Mouse (Mus musculus) 3134 (cell line): Measurements from ENCODE around the gene Tenm4.

Source experiments
- DNase-seq: peaks from one replicate; pipeline ENCODE4 v3.0.0-alpha.2; 2011; ENCODE audit warnings: low spot score; ENCODE audit not compliant: insufficient read length; ENCODE audit errors: extremely low read depth

Tenm4 gene

DNA sequence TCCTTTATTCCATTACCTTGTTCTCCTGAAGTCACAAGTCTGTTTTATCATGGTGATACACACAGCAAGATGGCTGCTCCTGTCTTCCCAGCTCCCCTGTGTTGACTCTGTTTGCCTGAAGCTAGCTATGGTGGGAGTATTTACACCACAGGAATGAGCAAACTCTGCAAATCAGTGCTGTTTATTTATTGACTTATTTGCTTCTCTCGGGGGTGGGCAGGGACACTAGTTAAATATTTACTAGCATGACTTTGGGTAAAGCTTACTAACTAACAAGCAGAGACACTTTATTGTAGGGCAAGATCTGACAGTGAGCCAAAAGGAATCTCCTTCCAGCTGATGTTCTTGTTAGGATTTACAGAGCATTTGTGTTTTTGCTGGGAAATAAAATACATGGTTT, 160.1 kb downstream of the Tenm4 start:
- no peak for DNase-seq

DNA sequence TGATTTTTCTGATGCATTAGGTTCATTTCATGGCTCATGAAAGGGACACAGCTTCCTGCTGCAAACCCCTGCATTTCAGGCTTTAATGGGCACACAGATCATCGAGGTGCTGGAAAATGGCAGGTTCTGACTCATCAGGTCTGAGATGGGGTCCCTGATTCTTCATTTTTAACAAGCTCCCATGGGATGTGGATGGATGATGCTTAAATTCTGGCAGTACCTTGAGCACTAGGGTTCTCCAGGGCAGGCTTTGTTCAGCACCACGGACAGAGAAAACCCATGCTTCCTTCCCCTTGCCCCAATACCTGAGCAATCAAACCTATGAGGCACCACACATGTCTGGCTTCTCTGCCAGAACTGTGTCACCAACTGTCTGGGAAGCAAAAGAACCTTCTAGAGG, 163.3 kb downstream of the Tenm4 start:
- DNase-seq: no peak

DNA sequence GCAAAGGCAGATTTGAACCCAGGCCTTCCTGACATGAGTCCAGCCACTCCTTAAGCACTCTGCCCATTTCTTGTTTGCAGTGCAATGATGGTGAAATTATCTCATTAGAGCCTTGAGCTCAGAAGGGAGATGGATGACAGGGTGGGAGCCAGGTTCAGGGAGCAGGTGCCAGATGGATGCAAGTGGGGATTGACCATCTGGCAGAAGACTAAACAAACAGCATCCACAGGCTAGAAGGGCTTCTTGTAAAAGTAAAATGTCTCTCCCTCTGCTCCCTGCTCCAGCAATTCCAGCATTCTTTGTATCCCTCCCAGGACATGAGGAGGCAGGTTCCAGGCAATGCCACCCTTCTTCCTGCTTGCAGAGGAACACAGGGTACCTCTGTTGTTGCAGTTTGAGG, 165.3 kb downstream of the Tenm4 start:
- no peak for DNase-seq

DNA sequence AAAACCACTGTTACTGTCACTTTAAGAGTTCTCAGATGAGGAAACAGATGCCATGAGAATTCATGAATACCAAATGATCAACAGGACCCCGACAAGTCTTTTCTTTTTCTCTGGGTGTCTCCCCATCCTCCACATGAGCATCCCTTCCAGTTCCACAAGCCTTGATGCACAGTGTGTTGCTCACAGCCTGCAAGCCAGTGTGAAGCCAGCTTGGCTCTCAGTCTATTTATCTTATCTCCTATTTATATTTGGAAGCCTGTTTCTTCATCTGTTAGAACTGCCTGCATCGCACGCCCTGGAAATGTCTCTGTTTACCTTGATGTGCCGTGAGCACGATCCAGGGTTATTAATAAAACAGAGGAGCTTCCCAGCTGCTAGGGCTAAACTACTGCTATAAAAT, 169.8 kb downstream of the Tenm4 start:
- no peak for DNase-seq

DNA sequence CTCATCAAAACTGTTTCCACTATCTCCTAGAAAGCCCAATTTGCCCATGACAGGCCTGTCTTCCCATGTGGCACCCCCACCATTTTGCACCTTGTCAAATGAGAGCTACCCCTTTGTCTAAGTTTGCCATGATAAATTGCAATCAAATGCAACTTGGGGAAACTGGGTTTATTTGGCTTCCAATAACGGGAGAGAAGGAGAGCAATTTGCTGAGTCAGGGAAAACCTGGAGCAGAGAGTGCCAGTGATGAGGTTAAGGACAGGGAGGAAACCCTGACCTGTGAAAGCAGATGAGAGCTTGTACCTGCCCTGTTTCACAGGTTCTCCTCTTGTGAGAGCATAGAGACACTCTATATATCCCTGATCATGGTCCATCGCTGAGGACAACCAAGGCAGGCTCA, 170.4 kb downstream of the Tenm4 start:
- DNase-seq: no peak

DNA sequence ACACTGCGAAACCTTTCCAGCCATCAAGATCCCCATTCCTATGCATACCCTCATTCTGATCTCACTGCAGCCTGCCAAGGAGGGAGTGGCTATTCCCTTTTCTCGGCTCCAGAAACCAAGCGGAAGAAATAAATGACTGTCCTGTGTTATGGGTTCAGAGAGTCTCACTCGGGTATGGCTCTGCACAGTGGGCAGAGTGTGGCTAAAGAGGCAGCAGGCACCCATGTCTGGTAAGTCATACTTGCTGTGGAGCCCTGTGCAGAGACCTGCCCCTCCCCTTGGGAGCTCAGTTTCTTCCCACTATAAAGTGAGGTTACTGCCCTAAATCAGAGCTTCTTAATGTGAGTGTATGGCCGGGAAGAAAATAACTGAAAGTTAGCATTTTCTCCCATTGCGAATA, 171.9 kb downstream of the Tenm4 start:
- no peak for DNase-seq

DNA sequence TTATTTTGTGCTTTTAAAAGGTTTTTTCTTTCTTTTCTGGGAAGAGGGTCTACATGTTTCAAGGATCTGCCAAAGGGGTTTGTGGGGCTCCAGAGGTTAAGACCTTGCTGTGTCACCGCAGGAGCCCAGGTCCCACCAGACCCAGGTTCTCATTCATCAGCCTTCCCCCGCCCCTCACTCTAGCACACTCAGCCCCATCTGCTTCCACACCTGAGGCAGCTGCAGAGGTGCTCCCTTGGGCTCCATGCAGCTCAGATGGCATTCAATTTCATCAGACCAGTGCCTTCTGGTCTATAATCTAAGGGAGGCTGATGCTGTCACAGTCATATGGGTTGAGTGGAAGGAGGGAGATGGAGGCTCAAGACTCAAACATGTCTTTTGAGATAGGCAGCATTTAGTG, 172.6 kb downstream of the Tenm4 start:
- DNase-seq: no peak

DNA sequence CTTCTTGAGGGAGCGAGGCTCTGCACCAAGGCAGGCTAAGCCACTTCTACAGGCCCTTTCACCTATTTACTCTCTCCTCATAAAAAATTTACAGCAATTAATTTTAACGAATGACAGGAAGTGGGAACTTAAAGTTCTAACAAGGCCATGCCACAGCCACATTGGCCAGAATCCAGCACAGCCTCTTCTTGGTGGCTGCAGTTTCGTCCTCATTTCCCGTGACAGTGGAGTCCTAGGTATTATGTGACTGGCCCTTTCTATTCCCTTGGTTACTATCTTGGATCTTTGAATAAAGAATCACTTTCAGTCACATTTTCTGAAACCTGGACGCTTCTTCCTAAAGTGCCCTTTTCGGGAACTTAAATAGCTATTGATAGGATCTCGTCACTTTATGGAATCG, 181.6 kb downstream of the Tenm4 start:
- DNase-seq: no peak

DNA sequence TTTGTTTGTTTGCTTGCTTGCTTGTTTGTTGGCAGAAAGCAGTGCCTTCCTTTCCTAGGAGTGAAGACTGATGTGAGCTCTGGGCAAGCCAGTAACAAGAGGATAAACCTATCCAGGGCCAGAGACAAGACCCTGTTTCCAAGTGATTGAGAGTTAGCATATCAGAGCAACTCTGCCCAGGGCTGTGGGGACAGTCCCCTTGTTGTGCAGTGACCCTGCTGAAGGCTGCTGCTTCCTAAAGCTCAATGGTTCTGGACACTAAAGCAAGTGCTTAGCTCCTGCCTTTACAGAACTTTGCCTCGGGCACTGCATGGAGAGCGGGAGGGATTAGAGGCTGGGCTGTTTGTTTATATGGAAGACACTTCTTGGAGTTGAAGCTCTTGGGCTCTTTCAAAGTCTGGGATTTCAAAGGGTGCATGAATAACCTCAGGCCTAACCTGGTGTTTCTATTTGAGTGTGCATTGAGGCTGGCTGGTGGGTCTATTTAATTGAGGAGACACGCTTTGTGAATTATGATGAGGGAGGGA, 185.3 kb downstream of the Tenm4 start:
- no peak for DNase-seq

DNA sequence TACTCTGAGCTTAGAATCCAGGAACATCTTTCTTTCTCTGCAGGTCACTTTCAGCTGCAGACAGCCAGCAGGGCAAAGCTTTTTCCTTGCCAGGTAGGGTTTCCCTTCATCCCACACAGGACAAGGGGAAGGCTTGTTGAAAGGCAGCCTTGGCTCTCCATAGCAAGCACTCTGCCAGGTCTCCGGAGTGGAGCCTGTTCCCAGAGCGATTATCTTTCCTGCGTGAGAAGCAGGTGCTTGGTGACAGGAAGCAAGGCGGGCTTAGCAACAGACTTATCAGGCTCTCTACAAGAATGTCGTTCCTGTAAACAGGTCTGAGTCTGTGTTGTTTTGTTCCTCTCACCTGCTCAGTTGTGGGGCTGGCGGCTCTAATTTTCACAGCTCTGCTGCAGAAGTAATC, 186.5 kb downstream of the Tenm4 start:
- DNase-seq: no peak

DNA sequence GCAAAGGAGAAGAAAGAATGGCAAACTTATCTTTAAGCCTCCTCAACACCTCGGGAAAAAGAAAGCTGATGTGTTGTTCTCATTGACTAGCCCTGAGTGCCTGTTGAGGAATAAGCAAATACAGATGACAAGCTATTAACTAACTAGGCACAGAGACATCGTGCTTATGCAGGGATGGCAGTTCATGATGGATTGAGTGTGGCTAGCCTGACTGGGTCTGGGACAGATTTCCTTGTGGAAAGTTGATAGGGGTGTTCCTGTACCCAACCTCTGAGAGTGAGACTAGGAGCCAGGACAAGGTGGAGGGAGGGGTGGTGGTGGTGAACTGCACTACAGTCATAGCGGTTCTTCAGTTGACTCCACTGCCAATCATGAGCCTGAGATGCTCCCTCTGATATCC, 192.3 kb downstream of the Tenm4 start:
- DNase-seq: no peak

DNA sequence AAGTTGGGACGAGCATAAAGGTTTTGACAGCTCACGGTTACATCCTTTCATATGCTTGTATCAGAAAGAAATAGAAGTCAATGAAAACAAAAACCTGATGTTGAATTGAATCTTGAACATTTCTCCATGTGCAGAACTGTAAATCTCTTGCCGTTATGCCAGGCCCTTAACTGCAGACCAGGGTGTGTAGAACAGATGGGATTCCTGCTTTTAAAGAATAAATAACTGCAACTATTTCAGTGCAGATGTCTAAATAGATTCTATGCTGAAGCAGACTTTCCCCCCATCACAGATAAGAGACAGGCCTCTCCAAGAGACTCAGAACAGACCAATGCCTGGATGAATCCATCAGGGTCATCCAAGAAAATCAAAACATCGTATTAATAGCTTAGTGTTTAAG, 198.9 kb downstream of the Tenm4 start:
- no peak for DNase-seq

DNA sequence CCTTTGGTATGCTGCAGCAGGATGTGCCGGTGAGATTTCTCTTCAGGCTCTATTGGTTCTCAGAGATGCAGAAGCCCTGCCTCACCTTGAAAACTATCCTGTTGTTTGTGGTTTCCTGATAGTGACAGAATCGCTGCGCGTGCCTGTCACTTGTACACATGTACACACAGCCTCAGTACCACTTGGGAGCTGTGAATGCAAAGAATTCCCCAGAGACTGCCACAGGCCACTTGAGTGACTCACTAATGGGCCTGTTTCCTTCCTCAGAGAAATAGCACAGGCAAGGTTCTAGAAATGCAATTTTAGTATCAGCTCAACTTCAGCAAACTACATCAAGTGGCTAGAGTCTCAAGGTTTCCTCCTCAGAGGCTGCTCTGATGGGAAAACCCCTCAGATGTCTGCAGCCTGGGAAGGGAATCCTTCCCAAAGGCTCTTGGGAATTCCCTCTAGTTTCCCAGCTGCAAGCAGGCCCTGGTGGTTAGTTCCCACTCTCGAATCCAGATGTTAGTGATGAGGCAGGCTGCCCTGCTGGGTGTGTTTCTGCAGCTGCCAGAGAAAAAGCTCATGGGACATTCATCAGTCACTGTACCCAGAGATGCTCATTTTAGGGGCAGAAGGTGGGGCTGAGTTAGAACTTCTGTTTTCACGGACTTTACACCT, 203.1 kb downstream of the Tenm4 start:
- peak; percentile 42 for DNase-seq

DNA sequence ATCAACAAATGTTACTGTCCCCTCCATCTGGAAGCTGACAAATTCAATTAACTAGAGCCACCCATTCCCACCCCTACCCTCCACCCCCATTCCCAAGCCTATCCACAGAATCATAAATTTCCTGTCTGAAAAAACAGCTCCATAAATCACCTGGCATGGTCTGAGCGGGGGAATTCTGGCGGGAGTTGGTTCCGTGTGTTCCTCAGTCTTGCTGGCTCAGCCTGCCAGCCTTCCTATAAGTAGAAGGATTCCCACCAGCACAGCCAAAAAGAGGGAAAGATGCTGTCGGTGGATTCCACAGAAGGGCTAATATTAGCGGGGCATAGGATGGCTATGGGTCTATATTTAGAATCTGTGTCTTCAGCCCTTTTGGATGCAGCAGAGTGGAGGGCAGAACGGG, 204.5 kb downstream of the Tenm4 start:
- DNase-seq: no peak

DNA sequence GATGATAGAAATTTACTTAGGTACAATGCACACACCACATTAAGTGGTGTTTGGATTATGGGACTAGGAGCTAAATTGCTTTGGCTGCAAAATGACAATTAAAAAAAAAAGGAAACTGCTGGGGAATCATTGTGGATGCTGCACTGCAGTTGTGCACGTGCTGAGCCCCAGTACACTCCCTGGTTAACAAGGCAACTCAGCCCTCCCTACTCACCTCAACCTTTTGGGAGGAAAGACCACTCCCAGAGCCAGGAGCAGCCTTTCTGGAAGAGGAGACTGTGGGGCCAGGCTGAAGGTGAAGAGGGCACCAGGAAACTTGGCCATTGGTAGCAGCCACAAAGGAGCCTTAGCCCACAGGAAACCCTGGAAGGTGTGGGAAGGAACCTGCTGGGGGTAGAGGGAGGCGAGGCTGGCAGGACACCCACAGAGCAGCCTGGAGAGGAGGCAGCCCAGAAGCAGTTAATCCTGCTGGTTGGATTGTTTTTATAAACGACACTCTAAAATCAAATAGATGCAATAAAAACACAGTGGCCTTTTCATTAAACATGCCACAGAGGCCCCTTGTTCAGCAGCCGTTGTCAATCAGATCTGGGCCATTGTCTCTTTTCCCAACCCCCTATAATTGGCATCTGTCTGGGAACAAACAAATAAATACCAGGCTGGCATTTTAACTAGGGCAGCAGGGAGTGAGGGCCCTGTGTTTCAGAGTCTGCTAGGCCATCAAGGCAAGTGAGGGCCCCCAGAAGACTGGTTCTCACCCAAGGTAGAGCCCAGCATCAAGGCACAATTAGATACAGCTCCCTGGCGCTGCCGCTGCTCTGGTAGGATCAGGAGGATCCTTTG, 212.9 kb downstream of the Tenm4 start:
- DNase-seq: no peak

DNA sequence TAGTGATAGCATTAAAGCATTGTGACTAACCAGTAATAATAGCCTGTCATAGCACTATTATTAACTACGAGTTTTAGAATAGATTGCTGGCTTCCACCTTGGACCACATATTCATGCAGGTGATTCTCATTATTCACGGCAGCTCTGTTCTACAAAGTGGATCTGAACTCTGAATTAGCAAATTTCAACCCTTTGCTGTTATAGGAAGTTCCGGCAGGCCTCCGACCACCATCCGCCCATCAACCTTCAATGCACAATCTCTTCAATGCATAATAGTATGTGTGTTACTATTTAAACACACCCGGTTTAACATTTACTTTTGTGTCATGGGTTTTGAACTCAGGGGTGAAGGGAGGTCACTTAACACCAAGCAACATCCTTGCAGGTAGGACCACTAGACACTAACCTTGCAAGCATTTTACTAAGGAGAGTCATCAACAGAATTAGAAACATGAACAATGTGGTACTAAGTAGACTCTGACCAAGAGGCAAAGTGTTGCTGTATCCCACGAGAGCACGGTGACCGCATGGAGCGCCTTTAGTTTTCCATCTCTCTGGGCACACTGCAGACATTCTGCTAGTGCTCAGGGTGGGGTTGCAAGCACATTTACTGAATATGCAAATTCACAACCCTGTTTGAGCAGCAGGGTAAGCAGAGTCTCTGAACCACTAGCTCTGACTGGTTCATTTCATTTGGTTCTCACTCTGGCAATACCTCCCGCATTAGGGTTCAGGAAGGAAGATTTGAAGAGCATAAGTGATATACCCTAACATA, 213.9 kb downstream of the Tenm4 start:
- no peak for DNase-seq

DNA sequence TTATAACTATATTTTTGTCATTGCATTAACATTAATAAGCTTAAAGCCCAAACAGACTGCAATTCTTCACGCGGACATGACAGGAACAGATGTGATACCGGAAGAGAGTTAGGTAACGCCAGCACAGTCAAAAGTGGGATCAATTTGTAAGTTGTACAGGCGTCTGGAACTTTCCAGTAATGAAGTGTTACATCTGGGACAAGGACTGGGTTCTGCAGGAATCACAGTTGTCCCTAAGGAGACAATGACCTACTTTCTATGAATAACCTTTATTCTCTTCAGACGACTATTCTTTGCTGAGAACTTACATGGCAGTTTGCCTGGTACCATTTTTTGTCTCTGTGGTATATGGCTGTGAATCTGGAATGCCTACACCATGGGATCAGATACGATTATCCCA, 214.8 kb downstream of the Tenm4 start:
- DNase-seq: no peak

DNA sequence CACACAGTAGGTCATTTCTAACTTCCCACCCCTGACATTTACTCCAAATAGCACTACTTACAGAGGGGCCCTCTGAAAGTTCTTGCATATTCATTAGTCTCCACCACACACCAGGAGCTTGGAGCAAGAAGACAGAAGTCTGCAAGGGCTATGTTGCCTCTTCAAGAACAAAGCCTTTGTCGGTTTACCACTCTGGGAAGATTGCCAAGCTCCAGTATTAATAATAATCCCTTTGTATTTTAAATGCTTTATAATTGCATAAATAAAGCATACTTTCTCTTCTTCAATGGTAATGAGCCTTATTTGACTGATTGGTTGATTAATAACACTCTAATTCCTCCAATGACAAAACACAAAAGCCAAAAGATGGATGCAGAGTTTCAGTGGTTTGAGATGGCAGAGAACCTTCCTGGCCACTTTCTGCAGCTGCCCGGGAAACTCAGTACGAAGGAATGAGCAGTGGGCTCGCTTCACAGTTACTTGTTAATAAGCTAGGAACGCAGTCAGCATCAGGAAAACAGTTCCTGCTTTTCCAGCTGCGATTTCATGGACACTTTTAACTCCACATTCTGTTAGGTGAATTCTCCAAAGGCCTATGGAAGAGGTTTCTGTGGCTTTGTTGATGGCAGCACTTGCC, 219.1 kb downstream of the Tenm4 start:
- peak; percentile 1 for DNase-seq

DNA sequence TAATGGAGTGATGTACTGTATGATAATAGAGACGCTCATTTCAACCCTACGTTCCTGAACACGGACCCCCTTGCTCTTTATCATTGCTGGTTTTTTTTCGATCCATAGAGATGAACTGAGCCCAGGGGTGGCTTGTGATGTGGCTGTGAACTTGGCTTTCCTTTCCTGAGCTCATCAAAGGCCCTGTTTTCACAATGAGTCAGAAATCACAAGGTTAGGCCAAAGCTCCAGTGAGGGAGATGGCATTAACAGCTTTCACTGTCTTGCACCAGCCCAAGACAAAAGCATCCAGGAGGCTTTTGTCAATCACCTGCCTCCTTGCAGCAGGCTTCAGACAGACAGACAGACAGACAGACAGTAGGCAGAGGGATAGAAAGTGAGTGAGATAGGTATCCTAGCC, 219.8 kb downstream of the Tenm4 start:
- peak; percentile 37 for DNase-seq

DNA sequence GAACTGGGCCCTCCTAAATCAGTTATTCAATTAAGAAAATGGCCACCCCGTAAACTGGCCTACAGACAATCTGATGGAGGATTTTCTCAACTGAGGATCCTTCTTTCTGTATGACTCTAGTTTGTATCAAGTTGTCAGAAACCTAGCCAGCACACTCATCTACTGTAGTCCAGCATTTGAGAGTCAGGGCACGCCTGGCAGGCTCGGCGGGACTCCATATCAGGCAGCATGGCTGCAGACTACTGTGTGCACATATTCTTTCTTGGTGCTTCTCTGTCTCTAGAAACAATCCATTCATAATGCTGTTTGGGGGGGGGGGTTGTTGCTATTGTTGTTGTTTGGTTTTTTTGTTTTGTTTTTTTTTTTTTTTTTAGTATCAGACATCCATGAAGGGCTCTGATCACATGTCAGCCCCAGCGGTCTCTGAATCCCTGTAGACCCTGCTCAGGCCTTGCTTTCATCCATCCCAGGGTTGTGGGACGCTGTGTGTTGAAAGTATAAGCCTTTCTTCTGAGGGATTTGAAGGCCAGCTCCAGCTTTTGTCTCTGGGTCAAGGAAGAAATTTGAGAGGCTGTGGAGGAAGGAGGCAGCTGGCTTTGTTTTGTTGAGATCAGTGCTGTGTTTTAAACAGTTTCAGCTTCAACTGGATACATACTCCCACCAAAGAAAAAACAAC, 220.9 kb downstream of the Tenm4 start:
- DNase-seq: no peak
